Mouse (Mus musculus) erythroblast, embryonic 14.5 days (primary cell): ENCODE data around the gene Vmn2r84.

ENCODE experiments used
- GATA1 ChIP-seq: IDR thresholded peaks from 2 replicates; pipeline ENCODE4 v1.6.1; 2012; ENCODE audit warnings: low read length, inconsistent platforms, mixed read lengths
- TAL1 ChIP-seq: IDR thresholded peaks from 3 replicates; pipeline ENCODE4 v1.6.1; 2012; ENCODE audit warnings: low read length, inconsistent platforms, mixed read lengths

- TF ChIP-seq GATA1 (no peak), TAL1 (no peak)
Observed at GRCm38 (mm10) chr10:130375145-130375544, 19.0 kb downstream of the Vmn2r84 start.
